Mouse (Mus musculus) kidney, adult 2 months (tissue): ENCODE measurements around the gene Ccdc15.

ENCODE experiments used
- CTCF ChIP-seq: fragments of 200-500 bp; conservative IDR thresholded peaks from 2 replicates; pipeline ENCODE4 v1.5.1; 2011; ENCODE audit warnings: low read depth, mild to moderate bottlenecking, control low read depth, low read length, moderate library complexity, mixed read lengths; ENCODE audit not compliant: insufficient read depth, insufficient read length
- POLR2A ChIP-seq: fragments of 200-500 bp; IDR thresholded peaks from one replicate; pipeline ENCODE4 v1.6.1; 2011; ENCODE audit warnings: low read depth, low read length, control low read depth

DNA sequence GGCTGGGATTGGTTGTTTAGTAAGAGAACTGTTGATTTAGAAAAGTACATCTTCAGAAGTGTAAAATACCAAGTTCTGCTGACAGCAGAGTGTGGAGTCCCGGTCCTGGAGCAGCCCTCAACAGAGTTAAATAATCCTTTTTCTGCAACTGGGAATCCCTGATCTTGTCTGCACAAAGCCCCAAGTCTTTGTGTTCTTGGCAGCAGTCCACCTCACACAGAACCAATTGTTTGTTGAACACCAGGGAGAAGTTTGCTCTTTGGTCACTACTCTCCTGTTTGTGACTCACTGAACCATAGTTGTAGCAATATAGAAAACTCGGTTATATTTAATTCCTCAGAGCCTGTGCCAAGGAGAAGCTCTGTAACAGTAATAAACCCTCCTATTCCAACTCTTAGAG, 3.0 kb upstream of the Ccdc15 start:
- TF ChIP-seq POLR2A (no peak), CTCF (no peak)
